Comparison of ENCODE assay signal across 29 mouse cellular contexts in genomic region chr2:71556071-71556470, GRCm38 (mm10). TPM values are rescaled to one million over a fixed set of nuclear protein-coding genes. Genes with fewer than 3 reads are reported as not detected.
DNase-seq lines count a peak whose midpoint lies in the region; ATAC-seq and TF ChIP-seq lines count a peak whose summit lies in the region.
"Had no signal": no experiment of that assay in that cellular context is flagged by ENCODE, and none has a peak within 500 bp of the region (broad histone marks: within the 10 kb centered on the region; RNA-seq: fewer than 3 reads in every experiment).

No protein-coding gene starts in this region.

- TF ChIP-seq CTCF in gastrocnemius, adult 2 months (IDR thresholded peaks at IDR 0.05): peak; percentile 14; the same call in 1 of the 2 replicates

- no peak for DNase-seq in gastrocnemius, adult 2 months
- DNase-seq in gastrocnemius, postnatal 25 days: no peak
- peak; percentile 10 for DNase-seq in retina, postnatal 1 day
- DNase-seq in retina, embryonic 14.5 days (ENCODE audit: low spot score): no peak
- peak; percentile 81 for DNase-seq in ZHBTc4 (ENCODE audit: low read depth, low spot score)
- DNase-seq in lung, postnatal 36 days: no peak
- no peak for DNase-seq in cerebellum, postnatal 36 days
- DNase-seq: adrenal gland, adult 8-10 months; cerebellum, adult 2 months; cerebellum, postnatal 25 days; heart, adult 2 months; heart, postnatal 4 days; kidney, adult 9 months; kidney, postnatal 10 days; lung, adult 2 months; lung, postnatal 10 days; thymus, postnatal 14 days had no signal

- no peak for ATAC-seq in megakaryocyte-erythroid progenitor cell, adult 5-6 weeks (replicated peaks; ENCODE audit: low FRiP score, low TSS enrichment, poor library complexity, severe bottlenecking)
- ATAC-seq: forebrain, embryonic 15.5 days; intestine, postnatal 0 days; Patski had no signal

- intact Hi-C loops in gastrocnemius, adult 2 months (cut with DNase I): no loop called here

- no peak overlapping the region for H3K4me3 ChIP-seq in gastrocnemius, adult 2 months
- H3K4me3 ChIP-seq: forebrain, embryonic 15.5 days; heart, adult 2 months; heart, embryonic 12.5 days; hindbrain, embryonic 13.5 days; limb, embryonic 12.5 days; midbrain, embryonic 10.5 days; myocyte; neural tube, embryonic 12.5 days had no signal

- H3K27ac ChIP-seq in gastrocnemius, adult 2 months: no peak overlapping the region
- H3K27ac ChIP-seq: forebrain, embryonic 15.5 days; heart, adult 2 months; hindbrain, embryonic 13.5 days; limb, embryonic 12.5 days; midbrain, embryonic 10.5 days; neural tube, embryonic 12.5 days had no signal

RNA-seq across cellular contexts. Expression of gene Dlx2, which starts 9.5 kb away (rescaled TPM):
- not detected for total RNA-seq in gastrocnemius, adult 2 months (2021)
- total RNA-seq in gastrocnemius, postnatal 25 days (2021): not detected
- total RNA-seq in megakaryocyte-erythroid progenitor cell, adult 5-6 weeks (2014; fragmentation: Nextera tagmentation): not detected in 2 replicates
- not detected in 2 replicates for total RNA-seq in megakaryocyte-erythroid progenitor cell, adult 5-6 weeks (2017)
- total RNA-seq: G1E; gastrocnemius, adult 18-20 months; heart, adult 2 months had no signal

RNA-seq across cellular contexts. Expression of gene Dlx1, which starts 28.2 kb away (rescaled TPM):
- under 1 TPM in 1 of 2 experiments, not detected in 1; 0.11 TPM for total RNA-seq in gastrocnemius, adult 2 months (2021)
- total RNA-seq in gastrocnemius, postnatal 25 days (2021): under 1 TPM in 1 of 2 experiments, not detected in 1; 0.13 TPM
- not detected in 2 replicates for total RNA-seq in megakaryocyte-erythroid progenitor cell, adult 5-6 weeks (2014; fragmentation: Nextera tagmentation)
- 0.19 TPM in 1 of 2 replicates, not detected in the other for total RNA-seq in megakaryocyte-erythroid progenitor cell, adult 5-6 weeks (2017)
- total RNA-seq: gastrocnemius, adult 18-20 months had no signal

Comparison
In these comparisons a context has a peak if more than half of its experiments do, and no peak if none do; other contexts are left out.
1. DNase-seq: peak in retina, postnatal 1 day (single experiment) and ZHBTc4 (single experiment); none in gastrocnemius, adult 2 months (single experiment), gastrocnemius, postnatal 25 days (single experiment), retina, embryonic 14.5 days (single experiment), lung, postnatal 36 days (single experiment) and cerebellum, postnatal 36 days (0 of 2).